Mouse (Mus musculus) retina, postnatal 1 day (tissue): ENCODE measurements around the gene Slc4a8.
A peak's percentile ranks its signal among the peaks of the same experiment; 100 is the strongest.

Experiments
- DNase-seq: peaks from one replicate; pipeline ENCODE4 v3.0.0-alpha.2; 2012

Slc4a8 gene

DNA sequence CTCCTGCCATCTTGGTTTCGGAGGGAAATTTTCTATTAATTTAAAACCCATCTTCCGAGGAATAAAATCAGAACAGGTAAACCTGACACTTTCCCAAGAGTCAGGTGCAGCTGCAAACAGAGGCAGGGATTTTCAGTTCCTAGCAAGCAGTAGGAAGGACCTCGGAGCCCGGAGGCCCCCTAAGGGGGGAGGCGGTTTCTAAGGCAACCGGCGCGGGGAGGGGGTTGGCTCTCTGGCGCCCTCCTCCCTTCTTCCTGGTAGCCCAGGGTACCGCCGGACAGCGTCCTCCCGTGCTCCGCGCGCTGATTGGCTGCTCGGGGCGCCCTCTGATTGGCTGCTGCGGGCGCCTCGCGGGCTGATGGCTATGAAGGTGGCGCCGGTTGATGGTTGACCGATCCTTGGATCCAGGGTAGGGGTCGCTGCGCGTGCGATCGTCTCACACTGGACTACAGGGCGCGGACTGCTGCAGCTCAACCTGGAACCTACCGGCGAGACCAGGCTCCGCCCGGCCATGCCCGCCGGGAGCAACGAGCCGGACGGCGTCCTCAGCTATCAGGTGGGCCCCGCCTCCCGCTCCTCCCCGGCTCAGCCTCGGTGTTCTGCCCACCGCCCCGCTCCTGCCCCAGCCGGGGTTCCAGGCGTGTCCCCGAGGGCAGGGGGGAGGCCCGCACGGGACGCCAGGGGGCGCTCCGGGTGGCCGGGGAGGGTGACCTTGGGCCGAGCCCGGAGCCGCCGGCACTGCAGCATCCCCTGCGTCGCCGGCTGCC, at the start of gene Slc4a8:
Gene Slc4a8 (plus strand): TSS at position 329 of the 767 bp plus-strand sequence.
- peak; percentile 97 for DNase-seq

DNA sequence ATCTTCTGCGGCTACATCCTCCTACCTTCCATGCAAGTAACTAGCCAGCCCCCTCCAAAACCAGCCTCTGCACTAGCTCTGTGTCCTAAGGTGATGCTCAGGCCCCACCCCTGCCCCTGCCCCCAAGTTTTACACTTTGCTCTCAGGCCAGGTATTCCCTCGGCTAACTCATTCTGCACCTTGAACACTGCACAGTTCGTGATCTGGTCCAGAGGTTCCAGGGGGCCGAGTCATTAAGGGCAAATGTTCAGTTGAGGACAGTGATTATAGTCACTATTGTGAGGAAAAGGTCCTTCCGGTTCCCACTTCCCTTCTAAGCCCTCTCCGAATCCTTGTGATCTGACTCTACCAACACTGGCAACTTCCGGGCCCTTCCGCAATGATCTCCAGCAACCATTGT, 47.1 kb upstream of the Slc4a8 start:
- no peak for DNase-seq

DNA sequence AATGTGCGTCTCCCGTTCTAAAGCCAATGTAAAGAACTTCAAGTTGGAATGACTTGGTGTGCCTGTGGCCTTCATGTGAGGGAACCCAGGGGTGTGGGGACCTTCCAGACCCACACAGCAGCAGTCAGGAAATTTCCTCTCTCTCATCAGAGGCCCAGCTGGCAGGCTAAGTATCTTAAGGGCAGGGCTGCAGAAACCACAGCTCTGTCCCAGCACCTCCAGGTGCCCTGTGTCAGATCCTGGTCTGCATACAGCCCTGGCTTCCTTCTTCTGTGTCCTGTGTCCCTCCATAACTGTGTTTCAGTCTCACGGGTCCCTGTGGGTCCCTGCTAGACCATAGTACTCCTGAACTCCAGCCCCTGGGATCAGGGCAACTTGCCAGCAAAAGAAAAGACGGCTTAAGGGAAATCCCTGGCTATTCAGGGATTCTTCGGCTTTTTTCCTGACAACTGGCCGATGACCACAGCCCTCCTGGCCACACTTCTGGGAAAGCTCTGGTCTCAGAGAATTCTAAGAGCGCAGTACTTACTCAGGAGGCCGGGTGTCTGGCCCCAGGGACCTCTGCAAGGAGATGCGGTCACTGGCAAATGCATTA, 46.1 kb upstream of the Slc4a8 start:
- DNase-seq, result peak; percentile 40

- no peak for DNase-seq
These were observed 43.6 kb upstream of the Slc4a8 start for GRCm38 (mm10) chr15:100717933-100718332.

DNA sequence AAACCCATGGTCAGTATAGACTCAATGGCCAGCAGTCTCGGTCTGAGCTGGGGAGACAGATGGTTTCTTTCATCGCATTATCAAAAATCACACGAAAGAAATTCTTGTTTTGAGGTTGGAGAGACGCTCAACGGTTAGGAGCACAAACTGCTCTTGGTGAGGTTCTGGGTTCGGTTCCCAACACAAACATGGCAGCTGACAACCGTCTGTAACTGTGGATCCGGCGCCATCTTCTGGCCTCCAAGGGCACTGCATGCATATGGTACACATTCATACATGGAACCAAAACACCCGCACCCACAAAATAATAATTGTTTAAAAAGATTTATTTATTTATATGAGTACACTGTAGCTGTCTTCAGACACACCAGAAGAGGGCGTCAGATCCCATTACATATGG, 43.0 kb upstream of the Slc4a8 start:
- DNase-seq, result no peak

DNA sequence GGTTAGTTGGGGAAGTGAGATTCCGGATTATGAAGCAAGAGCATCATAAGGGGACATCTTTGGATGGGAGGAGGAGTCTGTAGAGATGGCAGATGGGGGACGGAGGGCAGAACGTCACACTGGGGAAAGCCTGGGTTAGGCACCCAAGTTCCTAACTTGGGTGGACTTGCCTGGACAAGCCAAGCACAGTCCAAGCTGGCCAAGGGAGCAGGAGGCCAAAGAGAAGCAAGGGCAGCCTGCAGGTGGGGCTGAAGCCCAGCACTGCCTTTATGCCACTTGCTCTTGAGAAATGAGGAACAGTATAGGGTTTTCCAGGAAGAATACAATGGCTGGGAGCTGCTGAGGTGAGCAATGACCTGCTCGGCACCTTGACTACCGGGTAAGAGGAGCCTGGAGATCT, 42.3 kb upstream of the Slc4a8 start:
- DNase-seq, result no peak

GRCm38 (mm10) chr15:100720066-100720465, 41.5 kb upstream of the Slc4a8 start:
- DNase-seq, result no peak

- DNase-seq, result no peak
These were observed 40.1 kb upstream of the Slc4a8 start for GRCm38 (mm10) chr15:100721445-100721844.

DNA sequence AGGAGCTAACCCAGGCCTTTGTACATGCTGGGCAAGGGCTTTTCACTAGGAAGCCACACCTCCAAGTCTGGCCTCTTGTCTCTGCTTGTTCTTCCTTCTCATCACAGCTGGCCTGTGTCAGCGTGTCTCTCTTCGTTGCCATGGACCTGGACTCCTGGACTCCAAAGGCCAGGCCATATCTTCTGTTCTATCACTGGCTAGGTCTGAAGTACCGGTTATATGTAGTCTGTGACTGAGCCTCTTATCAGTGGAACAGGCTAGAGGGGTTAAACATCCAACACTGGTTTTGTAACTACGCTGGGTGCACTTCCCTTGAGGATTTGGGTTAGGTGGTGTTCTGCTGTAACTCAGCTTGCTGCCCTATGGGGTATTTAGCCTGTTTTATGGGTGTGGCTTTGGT, 39.5 kb upstream of the Slc4a8 start:
- DNase-seq, result no peak

DNA sequence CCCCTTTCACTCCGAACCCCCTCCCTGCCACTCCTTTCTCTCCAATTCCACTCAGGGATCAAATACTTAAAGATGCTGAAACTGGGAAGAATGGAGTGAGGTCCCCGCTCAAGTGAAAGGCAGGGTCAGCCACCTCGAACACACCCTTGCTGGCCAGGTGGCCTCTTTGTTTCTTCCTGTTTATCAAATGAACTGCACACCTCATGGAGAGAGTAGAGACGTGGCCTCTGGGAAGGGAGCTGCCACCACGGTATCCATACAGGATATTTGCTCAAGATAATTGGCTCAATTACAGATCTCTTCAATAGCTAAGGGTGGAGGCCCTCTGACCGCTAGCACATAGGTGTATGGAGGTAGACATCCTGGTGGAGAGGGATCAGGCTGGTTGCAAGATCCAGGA, 39.0 kb upstream of the Slc4a8 start:
- no peak for DNase-seq

- no peak for DNase-seq
These were observed 38.0 kb upstream of the Slc4a8 start for GRCm38 (mm10) chr15:100723505-100723904.

- no peak for DNase-seq
These were observed 34.8 kb upstream of the Slc4a8 start for GRCm38 (mm10) chr15:100726721-100727120.

- DNase-seq, result no peak
These were observed 33.7 kb upstream of the Slc4a8 start for GRCm38 (mm10) chr15:100727834-100728233.

DNA sequence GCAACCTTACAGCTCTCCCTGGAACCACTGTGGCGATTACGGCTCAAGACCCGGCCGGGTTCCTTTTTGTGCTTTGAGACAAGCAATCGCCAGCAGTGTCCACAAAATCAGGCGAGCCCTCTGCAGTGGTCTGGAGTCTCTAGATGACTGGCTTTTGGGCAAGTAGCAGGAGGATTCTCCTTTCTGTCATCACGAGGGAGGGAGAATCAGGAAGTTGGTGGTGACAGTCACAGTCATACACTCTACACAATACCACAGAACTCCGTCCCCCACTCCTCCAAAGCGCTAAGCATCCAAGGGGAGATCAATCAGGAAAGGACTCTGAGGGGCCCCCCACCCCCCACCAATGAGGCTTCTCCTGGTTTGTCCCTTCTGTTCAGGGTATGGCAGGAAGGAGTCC, 33.0 kb upstream of the Slc4a8 start:
- no peak for DNase-seq

DNA sequence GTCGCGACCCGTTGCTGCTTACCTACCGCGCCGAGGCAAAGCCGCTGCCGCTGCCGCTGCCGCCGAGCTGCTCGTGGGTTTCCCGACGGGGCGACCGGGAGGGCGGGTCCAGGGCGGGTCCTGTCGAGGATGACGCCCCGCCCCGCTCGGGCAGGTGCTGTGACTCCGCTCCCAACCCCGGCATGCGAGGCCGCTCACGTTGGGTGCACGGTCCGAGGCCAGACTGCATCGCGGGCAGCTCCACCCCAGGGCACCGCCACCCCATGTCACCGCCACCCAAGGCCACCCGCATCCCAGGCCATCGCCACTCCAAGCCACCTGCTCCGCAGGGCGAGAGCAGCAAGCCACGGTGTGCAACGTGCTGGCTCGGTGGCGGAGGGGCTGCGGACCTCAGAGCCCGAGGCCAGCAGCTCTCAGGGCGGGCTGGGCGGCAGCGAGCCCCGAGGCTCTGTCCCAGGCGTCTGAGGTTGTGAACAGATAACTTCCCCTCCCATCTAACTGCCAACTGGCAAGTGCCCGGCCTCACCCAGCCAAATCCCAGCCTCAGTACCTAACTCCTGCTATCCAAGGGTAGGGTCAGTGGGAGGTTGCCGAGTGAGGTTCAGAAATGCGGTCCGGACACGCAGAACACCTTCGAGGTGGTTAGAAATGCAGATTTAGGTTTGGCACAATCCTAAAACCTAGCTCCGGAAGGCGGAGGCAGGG, 32.1 kb upstream of the Slc4a8 start, which contains the start of gene Galnt6:
Gene Galnt6 (minus strand): TSS at position 96 of the 705 bp plus-strand sequence.
- peak; percentile 59 for DNase-seq

GRCm38 (mm10) chr15:100731081-100731480, 30.5 kb upstream of the Slc4a8 start:
- no peak for DNase-seq

GRCm38 (mm10) chr15:100732580-100732979, 29.0 kb upstream of the Slc4a8 start:
- DNase-seq, result peak; percentile 49

GRCm38 (mm10) chr15:100735095-100735952, 26.2 kb upstream of the Slc4a8 start:
- DNase-seq, result peak; percentile 65

DNA sequence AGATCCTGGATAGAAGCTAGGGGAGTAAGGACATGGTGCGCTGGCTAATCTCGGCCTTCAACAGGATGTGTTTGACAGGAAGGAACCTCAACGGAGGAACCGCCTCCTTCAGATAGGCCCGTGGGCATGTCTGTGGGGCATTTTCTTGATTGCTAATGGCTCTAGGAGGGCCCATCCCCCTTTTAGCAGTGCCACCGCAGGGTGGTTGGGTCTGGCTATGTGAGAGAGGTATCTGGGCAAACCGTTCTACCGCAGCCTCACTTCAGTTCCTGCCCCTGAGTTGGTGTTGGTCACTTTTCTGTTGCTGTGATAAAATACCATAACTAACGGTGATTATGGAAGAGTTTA, 25.6 kb upstream of the Slc4a8 start:
- DNase-seq, result peak; percentile 42

DNA sequence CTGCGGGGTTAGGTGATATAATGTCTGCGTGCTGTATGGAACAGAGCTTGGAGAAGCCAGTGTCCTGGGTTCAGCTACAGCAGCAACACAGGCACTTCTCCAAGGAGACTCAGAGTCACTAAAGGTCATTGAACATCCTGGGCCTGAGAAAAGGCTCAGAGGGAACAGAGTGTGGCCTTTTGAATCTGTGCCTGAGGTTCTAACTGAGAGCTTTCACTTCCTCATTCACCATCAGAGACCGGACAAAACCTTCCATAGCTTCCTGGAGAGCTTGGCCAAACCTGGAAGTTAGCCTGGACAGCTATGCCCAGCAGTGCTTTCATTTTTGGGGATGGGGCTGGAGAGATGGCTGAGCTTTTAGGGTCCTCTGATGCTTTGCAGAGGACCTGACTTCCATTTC, 23.9 kb upstream of the Slc4a8 start:
- no peak for DNase-seq

GRCm38 (mm10) chr15:100738351-100738781, 23.2 kb upstream of the Slc4a8 start:
- no peak for DNase-seq

- no peak for DNase-seq
These were observed 22.1 kb upstream of the Slc4a8 start for GRCm38 (mm10) chr15:100739442-100739841.

DNA sequence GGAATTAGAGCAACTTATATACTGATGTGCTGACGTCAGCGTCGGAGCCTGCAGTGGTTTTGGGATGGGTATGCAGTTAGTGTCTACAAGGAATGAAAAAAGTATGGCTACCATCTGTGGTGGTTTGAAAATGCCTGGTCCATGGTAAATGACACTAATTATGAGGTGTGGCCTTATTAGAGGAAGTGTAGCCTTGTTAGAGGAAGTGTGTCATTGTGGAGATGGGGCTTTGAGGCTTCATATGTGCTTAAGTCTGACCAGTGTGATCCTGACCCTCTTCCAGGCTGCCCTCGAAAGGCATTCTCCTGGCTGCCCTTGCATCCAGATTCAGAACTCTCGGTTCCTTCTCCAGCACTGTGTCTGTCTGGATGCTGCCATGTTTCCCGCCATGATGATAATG, 18.3 kb upstream of the Slc4a8 start:
- DNase-seq, result no peak
